Mouse (Mus musculus) kidney, postnatal 0 days (tissue): ENCODE results near the gene Fam124b. TPM values are rescaled to one million over a fixed set of nuclear protein-coding genes. Genes with fewer than 3 reads are reported as not detected.

Experiments
- ATAC-seq: fragments of 200-750 bp; cut with Nextera tagmentation; replicated peaks from 2 replicates; pipeline ENCODE4 v1.8.0; 2017; ENCODE audit warnings: low read depth, moderate number of reproducible peaks, moderate TSS enrichment, moderate library complexity; ENCODE audit not compliant: low FRiP score
- DNase-seq: peaks from one replicate; pipeline ENCODE4 v3.0.0-alpha.2; 2016; ENCODE audit warnings: low spot score
- H3K27ac ChIP-seq: fragments of 300-500 bp; sonication (generic); 2 replicates; pipeline ENCODE4 v1.5.1; 2014; ENCODE audit warnings: mild to moderate bottlenecking
- H3K27me3 ChIP-seq: fragments of 300-500 bp; sonication (generic); 2 replicates; pipeline ENCODE4 v1.6.1; 2014; ENCODE audit warnings: low read length, mixed read lengths; ENCODE audit not compliant: insufficient read depth
- H3K36me3 ChIP-seq: fragments of 300-500 bp; sonication (generic); 2 replicates; pipeline ENCODE4 v1.6.1; 2014; ENCODE audit warnings: low read length, mixed read lengths; ENCODE audit not compliant: insufficient read depth
- H3K4me1 ChIP-seq: fragments of 300-500 bp; sonication (generic); replicated peaks from 2 replicates; pipeline ENCODE4 v1.6.1; 2014; ENCODE audit warnings: antibody characterized with exemption, low read length, mixed read lengths; ENCODE audit not compliant: insufficient read depth
- H3K4me2 ChIP-seq: fragments of 300-500 bp; sonication (generic); 2 replicates; pipeline ENCODE4 v1.6.1; 2014; ENCODE audit warnings: mild to moderate bottlenecking, low read length, moderate library complexity, mixed read lengths
- H3K4me3 ChIP-seq: fragments of 300-500 bp; sonication (generic); replicated peaks from 2 replicates; pipeline ENCODE4 v1.5.1; 2014; ENCODE audit warnings: low read depth, low read length
- H3K9ac ChIP-seq: fragments of 300-500 bp; sonication (generic); 2 replicates; pipeline ENCODE4 v1.6.1; 2014; ENCODE audit warnings: low read depth, low read length
- H3K9me3 ChIP-seq: fragments of 300-500 bp; sonication (generic); replicated peaks from 2 replicates; pipeline ENCODE4 v1.6.1; 2016; ENCODE audit warnings: low read length, inconsistent platforms, mixed read lengths
- CTCF ChIP-seq: IDR thresholded peaks from 2 replicates; pipeline ENCODE4 v1.5.1; 2016; ENCODE audit warnings: antibody characterized with exemption, low read depth, mild to moderate bottlenecking, moderate library complexity
- WGBS: fragments of 180-500 bp; shearing (Covaris S2); extraction: QIAGEN DNeasy Blood & Tissue Kit; methylation state at CpG from one replicate; pipeline ENCODE4 v1.1.7; 2014; 5-methylcytosine and 5-hydroxymethylcytosine counted together
- polyA plus RNA-seq: library from polyadenylated mRNA; unstranded; fragments of >200 nt; fragmentation: Nextera tagmentation; extraction: Ambion mirVana; gene quantifications from 2 replicates; pipeline ENCODE4 v1.2.1, GENCODE M21; 2015

The Fam124b gene
- polyA plus RNA-seq, 1 experiment from 2014 or later = 0.54 TPM

DNA sequence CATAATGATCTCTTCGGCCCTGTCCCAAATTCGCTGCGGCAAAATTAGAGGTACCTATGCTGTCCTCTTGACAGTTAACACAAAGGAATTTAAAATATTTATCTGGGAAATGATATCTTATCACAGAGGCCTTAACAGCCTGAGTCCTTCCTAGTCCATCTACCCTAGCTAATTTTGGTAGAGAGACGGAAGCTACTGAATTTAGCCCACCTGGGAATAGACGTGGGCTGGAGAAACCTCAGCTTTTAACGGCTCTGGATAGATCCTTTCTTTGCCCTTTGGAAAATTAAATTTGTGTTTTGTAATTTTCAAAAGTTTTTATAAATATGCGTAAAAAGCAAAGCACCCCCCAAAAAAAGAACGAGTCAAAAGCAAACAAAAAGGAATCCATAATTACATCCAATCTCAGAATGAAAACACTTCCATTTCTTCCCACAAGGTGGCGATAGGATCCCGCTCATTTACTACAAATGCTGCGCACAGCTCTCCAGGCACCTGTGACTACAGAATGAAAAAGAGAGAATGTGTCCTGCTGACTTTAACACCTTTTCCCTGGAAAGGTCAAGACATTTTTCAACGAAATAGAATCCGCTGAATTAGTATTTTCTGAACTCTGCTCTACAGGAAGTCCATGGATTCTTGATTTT is 37.4 kb downstream of the Fam124b start:
- peak; percentile 92 for TF ChIP-seq CTCF
- H3K9ac ChIP-seq = no peak overlapping the region
- H3K36me3 ChIP-seq = no peaks in the 10 kb centered on the region
- no peak overlapping the region for H3K4me3 ChIP-seq
- H3K9me3 ChIP-seq = no peaks in the 10 kb centered on the region
- 42% methylated on average over 13 of the region's 13 CpGs for WGBS
- no peaks in the 10 kb centered on the region for H3K27me3 ChIP-seq
- no peak overlapping the region for H3K4me2 ChIP-seq
- ATAC-seq (no peak), DNase-seq (peak; percentile 73)
- no peak overlapping the region for H3K27ac ChIP-seq
- no peaks in the 10 kb centered on the region for H3K4me1 ChIP-seq

DNA sequence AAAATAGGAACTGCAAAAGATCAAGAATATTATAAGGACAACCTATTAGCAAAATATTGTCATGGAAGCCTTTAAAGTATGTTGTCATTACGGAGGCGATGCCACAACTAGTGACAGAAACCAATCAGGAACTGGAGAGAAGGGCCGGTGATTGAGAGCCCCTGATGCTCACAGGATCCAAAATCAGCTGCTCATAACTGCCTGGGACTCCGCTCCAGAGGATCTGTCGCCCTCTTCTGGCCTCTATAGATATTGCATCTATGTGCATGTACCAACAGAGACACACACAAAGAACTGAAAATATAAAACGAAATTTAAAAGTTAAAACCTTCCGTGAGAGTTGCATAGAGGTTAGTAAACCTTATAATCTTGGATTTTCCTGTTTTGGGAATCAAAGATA is 38.1 kb downstream of the Fam124b start:
- Histone ChIP-seq H3K9me3 (no peaks in the 10 kb centered on the region), H3K4me3 (no peak overlapping the region), H3K36me3 (no peaks in the 10 kb centered on the region), H3K27ac (no peak overlapping the region), H3K4me2 (no peak overlapping the region), H3K27me3 (no peaks in the 10 kb centered on the region), H3K4me1 (no peaks in the 10 kb centered on the region), H3K9ac (no peak overlapping the region)
- DNase-seq (peak; percentile 12), ATAC-seq (no peak)
- WGBS = 63% methylated on average over 7 of the region's 7 CpGs
- peak; percentile 61 for TF ChIP-seq CTCF

DNA sequence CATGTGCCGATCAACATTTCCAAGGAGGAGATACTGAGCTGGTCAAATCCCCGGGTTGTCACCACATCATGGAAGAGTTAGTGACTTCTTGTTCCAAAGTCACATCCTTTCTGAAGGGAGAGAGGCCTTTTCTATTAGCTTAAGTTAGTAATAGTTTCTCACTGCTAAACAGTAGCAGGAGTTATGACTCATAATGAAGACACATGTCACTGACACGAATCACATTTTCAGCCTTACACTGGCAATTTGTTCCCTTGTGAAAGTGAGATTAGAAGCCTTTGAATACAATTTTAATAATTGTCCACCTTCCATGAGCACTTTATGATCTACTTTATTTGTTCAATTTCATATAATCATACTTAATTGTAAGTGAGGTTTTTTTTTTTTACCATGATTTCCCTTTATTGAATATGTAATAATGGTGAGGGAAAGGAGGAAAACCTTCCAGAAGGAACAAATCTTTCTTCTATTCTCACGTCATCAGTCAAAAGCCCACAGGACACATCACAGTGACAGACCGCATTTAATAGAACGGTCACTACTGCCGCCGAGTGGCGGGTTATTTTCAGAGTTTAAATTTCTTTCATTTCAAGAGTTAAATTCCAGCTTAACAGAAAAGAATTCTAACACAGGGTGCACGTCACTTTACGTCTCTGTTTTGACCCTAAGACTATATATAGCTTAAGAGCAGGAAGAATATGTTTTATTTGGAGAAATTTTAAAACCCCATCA is 40.5 kb downstream of the Fam124b start:
- Histone ChIP-seq H3K4me3 (no peak overlapping the region), H3K9me3 (no peaks in the 10 kb centered on the region), H3K27me3 (no peaks in the 10 kb centered on the region), H3K4me2 (no peak overlapping the region), H3K36me3 (no peaks in the 10 kb centered on the region), H3K4me1 (no peaks in the 10 kb centered on the region), H3K27ac (no peak overlapping the region), H3K9ac (no peak overlapping the region)
- ATAC-seq (no peak), DNase-seq (peak; percentile 58)
- TF ChIP-seq CTCF = peak; percentile 58
- WGBS = 59% methylated on average over 11 of the region's 11 CpGs

DNA sequence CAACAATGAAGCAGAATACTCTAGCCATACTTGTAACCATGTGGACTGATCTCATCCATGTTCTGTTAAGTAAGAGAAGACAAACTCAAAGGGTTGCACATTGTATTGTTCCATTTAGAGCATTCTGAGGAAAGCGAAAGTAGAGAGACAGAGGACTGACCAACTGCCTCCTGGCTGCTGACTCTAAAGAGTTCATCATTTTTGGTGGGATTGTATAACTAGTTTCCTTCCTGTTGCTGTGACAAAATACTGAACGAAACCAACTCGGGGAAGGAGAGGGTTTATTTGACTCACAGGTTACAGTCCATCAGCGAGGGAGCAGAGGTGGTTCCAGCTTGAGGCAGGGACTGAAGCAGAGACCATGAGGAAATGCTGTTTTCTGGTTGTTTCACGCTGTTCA is 50.6 kb downstream of the Fam124b start:
- DNase-seq = no peak
- ATAC-seq = no peak
- Histone ChIP-seq H3K36me3 (no peaks in the 10 kb centered on the region), H3K4me2 (no peak overlapping the region), H3K4me3 (no peak overlapping the region), H3K27ac (no peak overlapping the region), H3K4me1 (no peaks in the 10 kb centered on the region), H3K27me3 (no peaks in the 10 kb centered on the region), H3K9me3 (no peaks in the 10 kb centered on the region), H3K9ac (no peak overlapping the region)
- no peak for TF ChIP-seq CTCF
- WGBS = 79% methylated on average over 5 of the region's 5 CpGs

DNA sequence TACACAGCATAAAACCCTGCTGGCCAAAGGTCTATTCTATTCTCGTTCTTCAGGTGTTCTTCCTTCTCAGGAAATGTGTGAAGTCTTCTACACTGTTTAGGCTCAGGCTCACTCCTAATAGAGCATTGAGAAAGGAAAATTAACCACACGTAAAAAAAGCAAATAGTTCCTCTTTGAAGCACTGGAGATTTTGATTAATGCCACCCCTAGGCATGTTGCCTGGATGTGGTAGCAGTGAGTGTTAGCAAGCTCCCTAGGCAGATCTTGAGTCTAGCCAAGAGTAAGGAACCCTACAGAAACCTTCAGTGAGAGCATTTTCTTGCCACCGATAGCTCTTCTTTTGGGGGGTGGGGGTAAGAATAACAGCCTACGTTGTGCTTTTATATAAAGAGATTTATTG is 51.7 kb downstream of the Fam124b start:
- no peak for ATAC-seq

DNA sequence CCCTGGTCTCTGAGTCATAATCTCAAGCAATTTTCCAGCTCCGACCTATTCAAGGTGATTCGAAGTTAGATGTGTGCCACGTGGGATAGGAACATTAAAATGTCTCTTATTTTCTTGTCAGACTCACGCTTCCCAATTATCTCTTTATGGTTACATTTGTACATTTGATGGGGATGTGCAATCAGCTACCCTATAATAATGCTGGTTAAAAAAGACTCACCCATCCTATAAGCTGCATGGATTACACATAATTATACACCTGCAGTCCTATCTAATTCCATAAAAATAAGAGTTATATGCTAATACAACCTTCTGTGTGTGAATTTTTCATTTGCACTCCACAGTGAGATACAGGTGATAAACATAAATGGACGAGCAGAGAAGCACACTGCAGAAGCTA is 52.9 kb downstream of the Fam124b start:
- no peak overlapping the region for H3K4me2 ChIP-seq
- no peak overlapping the region for H3K4me3 ChIP-seq
- no peaks in the 10 kb centered on the region for H3K27me3 ChIP-seq
- no peak for DNase-seq
- no peak overlapping the region for H3K27ac ChIP-seq
- no peaks in the 10 kb centered on the region for H3K36me3 ChIP-seq
- no peak for ATAC-seq
- 81% methylated on average over 5 of the region's 5 CpGs for WGBS
- TF ChIP-seq CTCF = no peak
- no peaks in the 10 kb centered on the region for H3K9me3 ChIP-seq
- H3K9ac ChIP-seq = no peak overlapping the region
- H3K4me1 ChIP-seq = no peaks in the 10 kb centered on the region

More for the DNA sequence above, 51.7 kb downstream of the Fam124b start:
- H3K36me3 ChIP-seq = no peaks in the 10 kb centered on the region
- H3K9ac ChIP-seq = no peak overlapping the region
- 60% methylated on average over 4 of the region's 4 CpGs for WGBS
- no peak overlapping the region for H3K4me2 ChIP-seq
- no peak overlapping the region for H3K4me3 ChIP-seq
- H3K9me3 ChIP-seq = no peaks in the 10 kb centered on the region
- no peak for DNase-seq
- no peaks in the 10 kb centered on the region for H3K27me3 ChIP-seq
- no peak overlapping the region for H3K27ac ChIP-seq
- TF ChIP-seq CTCF = no peak
- H3K4me1 ChIP-seq = no peaks in the 10 kb centered on the region

DNA sequence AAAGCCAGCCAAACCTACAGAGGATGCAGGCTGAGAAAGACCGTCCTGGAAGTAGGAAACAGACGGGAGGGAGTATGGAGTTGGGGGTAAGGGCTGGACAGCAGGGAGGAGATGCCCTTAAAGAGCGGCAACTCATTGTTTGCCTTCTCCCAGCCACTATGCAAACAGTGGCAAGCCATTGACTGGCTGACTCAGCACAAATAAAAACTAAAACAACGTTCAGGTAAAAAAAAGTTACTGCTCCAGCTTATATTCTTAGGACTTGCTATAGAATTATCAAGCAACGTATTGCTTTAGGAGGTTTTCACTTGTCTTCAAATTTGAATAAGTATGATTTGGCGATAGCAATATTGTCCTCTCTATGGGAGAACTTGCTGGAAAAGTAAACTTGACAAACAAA is 55.3 kb downstream of the Fam124b start:
- H3K9ac ChIP-seq = no peak overlapping the region
- no peaks in the 10 kb centered on the region for H3K27me3 ChIP-seq
- no peaks in the 10 kb centered on the region for H3K36me3 ChIP-seq
- H3K9me3 ChIP-seq = no peaks in the 10 kb centered on the region
- H3K4me1 ChIP-seq = no peaks in the 10 kb centered on the region
- DNase-seq (no peak), ATAC-seq (no peak)
- 66% methylated on average over 6 of the region's 6 CpGs for WGBS
- H3K27ac ChIP-seq = no peak overlapping the region
- H3K4me3 ChIP-seq = no peak overlapping the region
- no peak for TF ChIP-seq CTCF
- H3K4me2 ChIP-seq = no peak overlapping the region
